Mouse (Mus musculus): ENCODE measurements around the gene Dhrs7b. TPM values are rescaled to one million over a fixed set of nuclear protein-coding genes. Genes with fewer than 3 reads are reported as not detected.
"Not testable (repeated sequence)": the region's sequence is repeated elsewhere in the genome, so short reads cannot be mapped to it uniquely, and the experiment has no call there.

The Dhrs7b gene
- polyA plus RNA-seq, 1 experiment from 2014 or later = 42.0 TPM

DNA sequence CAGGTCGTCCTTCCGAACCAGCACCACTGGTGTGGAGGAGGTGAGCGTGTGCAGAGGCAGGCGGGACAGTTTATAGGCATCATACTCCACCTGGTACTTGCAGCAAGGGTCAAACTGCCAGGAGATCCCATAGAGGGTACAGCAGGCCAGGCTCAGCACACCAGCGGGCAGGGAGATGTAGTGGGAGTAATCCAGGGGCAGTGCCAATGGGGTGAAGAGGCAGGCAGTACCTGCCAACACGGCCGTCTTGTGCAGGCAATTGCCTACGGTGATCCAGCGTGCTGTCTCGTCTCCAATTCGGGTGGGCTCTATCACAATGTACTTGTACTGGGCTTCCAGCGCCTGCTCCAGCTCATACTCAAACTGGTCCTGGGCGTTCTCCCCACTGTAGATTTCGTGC is 34.5 kb downstream of the Dhrs7b start:
- 80% methylated on average over 14 of the region's 14 CpGs for WGBS
- Histone ChIP-seq H3K27ac (ENCODE audit: low read length) (no peak overlapping the region), H3K9me3 (ENCODE audit: control insufficient read depth, low read length) (no peaks in the 10 kb centered on the region), H3K36me3 (ENCODE audit: control insufficient read depth, insufficient read depth, low read length) (peaks cover 31% of the 10 kb centered on the region), H3K4me1 (replicated peaks; ENCODE audit: control insufficient read depth, insufficient read depth, low read length) (no peaks in the 10 kb centered on the region; the same call in none of the 2 replicates), H3K27me3 (ENCODE audit: control insufficient read depth, insufficient read depth, low read depth, low read length) (no peaks in the 10 kb centered on the region), H3K4me3 (ENCODE audit: low read length) (no peak overlapping the region), H3K9ac (ENCODE audit: low read length) (no peak overlapping the region), H3K4me2 (ENCODE audit: low read depth, low read length) (no peak overlapping the region)
- ATAC-seq (ENCODE audit: low read depth) = no peak

DNA sequence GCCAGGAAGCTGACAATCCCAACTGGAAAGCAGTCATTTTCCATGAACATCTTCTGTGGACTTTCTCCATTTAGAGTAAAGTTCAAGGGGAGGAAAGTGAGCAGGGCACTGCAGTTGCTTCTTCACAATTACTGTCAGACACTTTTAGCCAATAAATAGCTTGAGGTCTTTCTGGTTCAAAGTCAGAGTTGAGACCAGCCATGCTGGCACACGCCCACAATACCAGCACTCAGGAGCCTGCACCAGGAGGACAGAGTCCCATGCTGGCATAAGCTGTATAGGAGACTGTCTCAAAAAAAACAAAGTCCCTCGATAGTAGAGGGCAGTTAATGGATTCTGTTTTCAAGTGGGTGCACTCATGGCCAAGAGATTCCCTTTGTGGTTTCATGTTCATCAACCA is 35.6 kb downstream of the Dhrs7b start:
- WGBS = 62% methylated on average over 2 of the region's 2 CpGs
- H3K4me1 ChIP-seq (replicated peaks; ENCODE audit: control insufficient read depth, insufficient read depth, low read length) = no peaks in the 10 kb centered on the region; the same call in none of the 2 replicates

DNA sequence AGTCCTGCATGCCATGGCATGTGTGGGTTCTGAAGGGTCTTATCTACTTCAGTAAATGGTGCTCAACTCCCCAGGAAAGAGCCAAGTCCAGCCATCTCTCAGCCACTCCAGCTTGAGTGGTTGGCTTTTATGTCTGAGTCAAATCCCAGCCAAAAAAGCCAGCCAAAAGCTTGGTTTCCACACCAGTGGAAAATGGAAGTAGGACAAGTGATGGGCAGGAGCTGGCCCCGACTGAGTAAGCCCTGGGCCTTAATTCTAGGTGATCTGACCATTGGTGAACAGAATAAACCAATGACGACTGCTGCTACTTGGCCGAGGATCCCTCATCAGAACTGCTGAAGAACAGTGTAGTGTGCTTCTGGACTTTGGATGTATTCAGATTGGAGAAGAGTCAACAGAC is 37.0 kb downstream of the Dhrs7b start:
- no peak overlapping the region for H3K4me2 ChIP-seq (ENCODE audit: low read depth, low read length)
- H3K4me3 ChIP-seq (ENCODE audit: low read length) = no peak overlapping the region
- H3K9ac ChIP-seq (ENCODE audit: low read length) = no peak overlapping the region
- ATAC-seq (ENCODE audit: low read depth) = no peak
- H3K27me3 ChIP-seq (ENCODE audit: control insufficient read depth, insufficient read depth, low read depth, low read length) = no peaks in the 10 kb centered on the region
- H3K27ac ChIP-seq (ENCODE audit: low read length) = no peak overlapping the region
- 79% methylated on average over 3 of the region's 3 CpGs for WGBS
- H3K4me1 ChIP-seq (replicated peaks; ENCODE audit: control insufficient read depth, insufficient read depth, low read length) = peaks cover 4% of the 10 kb centered on the region
- H3K36me3 ChIP-seq (ENCODE audit: control insufficient read depth, insufficient read depth, low read length) = peaks cover 17% of the 10 kb centered on the region; the same call in 1 of the 2 replicates
- no peaks in the 10 kb centered on the region for H3K9me3 ChIP-seq (ENCODE audit: control insufficient read depth, low read length)

More for the DNA sequence above, 35.6 kb downstream of the Dhrs7b start:
- H3K9me3 ChIP-seq (ENCODE audit: control insufficient read depth, low read length) = no peaks in the 10 kb centered on the region
- no peaks in the 10 kb centered on the region for H3K27me3 ChIP-seq (ENCODE audit: control insufficient read depth, insufficient read depth, low read depth, low read length)
- no peak overlapping the region for H3K4me3 ChIP-seq (ENCODE audit: low read length)
- H3K27ac ChIP-seq (ENCODE audit: low read length) = no peak overlapping the region
- no peak overlapping the region for H3K4me2 ChIP-seq (ENCODE audit: low read depth, low read length)
- H3K9ac ChIP-seq (ENCODE audit: low read length) = no peak overlapping the region
- H3K36me3 ChIP-seq (ENCODE audit: control insufficient read depth, insufficient read depth, low read length) = peaks cover 29% of the 10 kb centered on the region
- ATAC-seq (ENCODE audit: low read depth) = no peak

DNA sequence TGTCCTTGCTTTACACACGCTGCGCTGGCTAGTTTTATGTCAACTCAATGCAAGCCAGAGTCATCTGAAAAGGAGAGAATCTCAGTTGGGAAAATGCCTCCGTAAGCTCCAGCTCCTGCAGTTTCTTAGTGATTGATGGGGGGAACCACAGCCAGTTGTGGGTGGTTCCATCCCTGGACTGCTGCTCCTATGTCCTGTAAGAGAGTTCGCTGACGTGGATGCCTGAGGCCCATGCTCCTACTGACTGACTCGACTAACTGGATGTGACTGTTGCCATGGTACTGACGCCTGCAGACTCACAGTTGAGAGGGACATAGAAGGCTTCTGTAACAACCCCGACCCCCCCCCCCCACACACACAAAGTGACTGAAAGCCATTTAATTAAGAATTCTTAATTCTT is 37.5 kb downstream of the Dhrs7b start:
- Histone ChIP-seq H3K27me3 (ENCODE audit: control insufficient read depth, insufficient read depth, low read depth, low read length) (no peaks in the 10 kb centered on the region), H3K4me2 (ENCODE audit: low read depth, low read length) (no peak overlapping the region), H3K9me3 (ENCODE audit: control insufficient read depth, low read length) (no peaks in the 10 kb centered on the region), H3K36me3 (ENCODE audit: control insufficient read depth, insufficient read depth, low read length) (peaks cover 14% of the 10 kb centered on the region; the same call in 1 of the 2 replicates), H3K9ac (ENCODE audit: low read length) (no peak overlapping the region), H3K27ac (ENCODE audit: low read length) (no peak overlapping the region), H3K4me1 (replicated peaks; ENCODE audit: control insufficient read depth, insufficient read depth, low read length) (peaks cover 4% of the 10 kb centered on the region), H3K4me3 (ENCODE audit: low read length) (no peak overlapping the region)
- 60% methylated on average over 8 of the region's 8 CpGs for WGBS
- 0 out of 2 replicates have a peak, but pooled peaks have one; percentile 18 for ATAC-seq (ENCODE audit: low read depth)

DNA sequence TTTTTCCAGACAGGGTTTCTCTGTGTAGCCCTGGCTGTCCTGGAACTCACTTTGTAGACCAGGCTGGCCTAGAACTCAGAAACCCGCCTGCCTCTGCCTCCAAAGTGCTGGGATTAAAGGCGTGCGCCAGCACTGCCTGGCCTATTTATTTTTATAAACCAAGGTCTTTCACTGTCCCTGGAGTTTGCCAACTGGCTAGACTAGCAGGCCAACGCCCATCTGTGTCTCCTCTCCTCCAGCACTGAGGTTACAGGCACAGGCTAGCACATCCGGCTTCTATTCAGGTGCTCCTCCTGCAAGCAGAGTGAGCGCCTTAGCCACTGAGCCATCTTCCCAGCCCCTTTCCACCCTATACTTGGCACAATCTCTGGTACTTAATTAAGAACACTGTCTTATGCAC is 39.0 kb downstream of the Dhrs7b start:
- not testable (repeated sequence) for H3K27me3 ChIP-seq (ENCODE audit: control insufficient read depth, insufficient read depth, low read depth, low read length); H3K9ac ChIP-seq (ENCODE audit: low read length); H3K36me3 ChIP-seq (ENCODE audit: control insufficient read depth, insufficient read depth, low read length); H3K9me3 ChIP-seq (ENCODE audit: control insufficient read depth, low read length); H3K27ac ChIP-seq (ENCODE audit: low read length); H3K4me2 ChIP-seq (ENCODE audit: low read depth, low read length); H3K4me3 ChIP-seq (ENCODE audit: low read length); ATAC-seq (ENCODE audit: low read depth)
- H3K4me1 ChIP-seq (replicated peaks; ENCODE audit: control insufficient read depth, insufficient read depth, low read length) = peaks cover 12% of the 10 kb centered on the region
- WGBS = 89% methylated on average over 6 of the region's 6 CpGs

DNA sequence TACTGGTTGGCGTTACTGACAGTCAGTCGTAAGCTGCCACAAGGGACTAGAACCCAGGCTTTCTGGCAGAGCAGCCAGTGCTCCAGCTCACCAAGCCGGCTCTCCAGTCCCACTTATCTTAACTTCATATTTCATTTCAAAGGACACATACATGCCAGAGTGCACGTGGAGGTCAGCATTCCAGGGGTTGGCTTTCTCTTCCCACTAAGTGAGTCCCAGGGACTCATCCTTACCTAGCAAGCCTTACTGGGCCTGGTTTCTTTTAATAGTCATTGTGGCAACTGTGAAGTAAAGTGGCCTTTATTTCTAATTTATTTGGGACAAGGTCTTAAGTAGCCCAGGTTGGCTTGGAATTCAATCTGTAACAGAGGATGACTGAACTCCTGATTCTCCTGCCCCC is 41.0 kb downstream of the Dhrs7b start:
- H3K4me2 ChIP-seq (ENCODE audit: low read depth, low read length) = no peak overlapping the region
- H3K9ac ChIP-seq (ENCODE audit: low read length) = no peak overlapping the region
- no peak for ATAC-seq (ENCODE audit: low read depth)
- H3K9me3 ChIP-seq (ENCODE audit: control insufficient read depth, low read length) = no peaks in the 10 kb centered on the region
- H3K4me1 ChIP-seq (replicated peaks; ENCODE audit: control insufficient read depth, insufficient read depth, low read length) = peaks cover 28% of the 10 kb centered on the region
- WGBS = 47% methylated on average over 4 of the region's 4 CpGs
- no peak overlapping the region for H3K4me3 ChIP-seq (ENCODE audit: low read length)
- H3K27me3 ChIP-seq (ENCODE audit: control insufficient read depth, insufficient read depth, low read depth, low read length) = no peaks in the 10 kb centered on the region
- no peaks in the 10 kb centered on the region for H3K36me3 ChIP-seq (ENCODE audit: control insufficient read depth, insufficient read depth, low read length)
- H3K27ac ChIP-seq (ENCODE audit: low read length) = no peak overlapping the region

DNA sequence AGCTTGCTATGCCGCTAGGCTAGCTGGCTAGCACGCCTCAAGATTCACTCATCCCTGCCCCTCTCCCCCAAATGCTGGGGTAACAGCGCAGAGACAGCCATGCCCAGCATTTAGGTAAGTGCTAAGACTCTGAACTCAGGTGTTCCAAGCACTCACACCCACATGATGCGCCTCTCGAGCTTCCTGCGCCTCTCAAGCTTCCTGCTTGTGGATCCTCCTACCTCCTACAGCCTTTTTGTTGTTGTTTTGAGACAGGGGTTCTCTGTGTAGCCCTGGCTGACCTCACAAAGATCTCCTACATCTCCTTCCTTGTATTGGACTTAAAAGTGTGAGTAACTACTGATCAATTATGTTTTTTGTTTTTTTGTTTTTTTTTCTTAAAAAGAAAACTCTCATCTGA is 42.7 kb downstream of the Dhrs7b start:
- WGBS = 71% methylated on average over 6 of the region's 6 CpGs
- no peaks in the 10 kb centered on the region for H3K36me3 ChIP-seq (ENCODE audit: control insufficient read depth, insufficient read depth, low read length)
- no peak overlapping the region for H3K4me2 ChIP-seq (ENCODE audit: low read depth, low read length)
- no peaks in the 10 kb centered on the region for H3K27me3 ChIP-seq (ENCODE audit: control insufficient read depth, insufficient read depth, low read depth, low read length)
- H3K27ac ChIP-seq (ENCODE audit: low read length) = no peak overlapping the region
- no peak overlapping the region for H3K9ac ChIP-seq (ENCODE audit: low read length)
- H3K4me3 ChIP-seq (ENCODE audit: low read length) = no peak overlapping the region
- peaks cover 40% of the 10 kb centered on the region for H3K4me1 ChIP-seq (replicated peaks; ENCODE audit: control insufficient read depth, insufficient read depth, low read length)
- ATAC-seq (ENCODE audit: low read depth) = no peak
- H3K9me3 ChIP-seq (ENCODE audit: control insufficient read depth, low read length) = no peaks in the 10 kb centered on the region

DNA sequence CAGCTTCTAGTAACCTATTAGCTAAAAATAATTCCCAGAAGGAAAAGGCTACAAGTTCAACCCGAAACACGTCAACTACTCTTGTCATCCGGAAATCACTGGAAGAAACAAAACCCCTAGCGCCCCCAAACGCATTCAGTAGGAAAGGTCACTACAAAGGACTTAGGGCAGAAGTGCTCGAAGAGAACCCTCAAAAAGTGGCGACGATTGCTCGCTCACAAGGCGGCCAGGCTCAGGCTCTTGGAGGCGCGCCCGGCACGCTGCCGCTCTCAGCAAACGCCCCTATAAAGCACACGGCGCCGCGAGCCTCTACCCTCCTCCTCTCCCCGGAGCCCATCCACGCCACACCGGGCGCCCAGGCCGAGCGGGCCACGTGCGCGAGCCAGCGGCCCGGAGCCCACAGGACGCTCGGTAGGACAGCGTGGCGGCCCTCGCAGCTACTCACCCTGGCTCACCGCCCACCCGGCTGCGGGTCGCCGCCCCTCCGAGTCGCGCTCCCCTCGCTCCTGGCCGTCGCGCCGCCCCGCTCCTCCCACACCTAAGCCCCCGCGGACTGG is 47.7 kb downstream of the Dhrs7b start:
- H3K9ac ChIP-seq (ENCODE audit: low read length) = peak overlapping the region; percentile 89
- no peaks in the 10 kb centered on the region for H3K27me3 ChIP-seq (ENCODE audit: control insufficient read depth, insufficient read depth, low read depth, low read length)
- H3K9me3 ChIP-seq (ENCODE audit: control insufficient read depth, low read length) = no peaks in the 10 kb centered on the region
- H3K4me1 ChIP-seq (replicated peaks; ENCODE audit: control insufficient read depth, insufficient read depth, low read length) = peaks cover 40% of the 10 kb centered on the region
- peak; percentile 71 for ATAC-seq (ENCODE audit: low read depth)
- peak overlapping the region; percentile 79 for H3K4me2 ChIP-seq (ENCODE audit: low read depth, low read length)
- WGBS = under 1% methylated on average over 52 of the region's 52 CpGs
- H3K36me3 ChIP-seq (ENCODE audit: control insufficient read depth, insufficient read depth, low read length) = no peaks in the 10 kb centered on the region
- peak overlapping the region; percentile 89 for H3K27ac ChIP-seq (ENCODE audit: low read length)
- H3K4me3 ChIP-seq (ENCODE audit: low read length) = peak overlapping the region; percentile 93

DNA sequence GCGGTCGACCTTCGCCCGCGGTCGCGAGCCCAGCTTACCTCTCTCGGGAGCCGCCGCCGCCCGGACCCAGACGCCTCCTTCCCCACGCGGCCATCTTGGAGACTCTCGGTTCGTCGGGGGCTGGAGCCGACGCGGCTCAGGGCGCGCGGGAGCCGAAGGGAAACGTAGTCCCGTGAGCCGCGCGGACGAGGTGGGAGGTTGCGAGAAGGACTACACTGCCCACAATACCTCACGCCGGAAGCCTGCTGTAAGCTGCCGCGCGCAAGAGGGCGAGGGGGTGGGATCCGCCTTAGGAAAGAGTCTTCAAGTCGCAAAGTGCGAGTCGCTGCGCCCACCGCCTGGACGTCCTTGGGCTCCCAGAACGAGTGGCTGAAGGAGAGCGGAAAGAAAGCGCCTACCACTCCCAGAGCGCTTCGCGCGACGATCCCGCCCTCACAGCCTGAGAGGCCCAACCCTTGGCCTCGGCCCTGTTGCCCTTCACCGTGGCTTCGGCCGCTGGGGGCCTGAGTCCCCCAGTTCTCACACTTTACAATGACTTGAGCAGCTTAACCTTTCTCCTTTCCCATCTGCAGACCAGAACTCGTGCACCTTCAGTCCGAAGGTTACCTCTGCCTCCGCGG is 48.4 kb downstream of the Dhrs7b start, which contains the start of gene Tmem11:
TSS of gene Tmem11 (minus strand) at position 598 of the 620 bp plus-strand sequence.
- Histone ChIP-seq H3K9me3 (ENCODE audit: control insufficient read depth, low read length) (no peaks in the 10 kb centered on the region), H3K36me3 (ENCODE audit: control insufficient read depth, insufficient read depth, low read length) (no peaks in the 10 kb centered on the region), H3K4me2 (ENCODE audit: low read depth, low read length) (peak within 1 kb of the TSS; percentile 79), H3K9ac (ENCODE audit: low read length) (peak within 1 kb of the TSS; percentile 89), H3K27me3 (ENCODE audit: control insufficient read depth, insufficient read depth, low read depth, low read length) (no peaks in the 10 kb centered on the region), H3K4me3 (ENCODE audit: low read length) (peak within 1 kb of the TSS; percentile 93), H3K4me1 (replicated peaks; ENCODE audit: control insufficient read depth, insufficient read depth, low read length) (peaks cover 37% of the 10 kb centered on the region), H3K27ac (ENCODE audit: low read length) (peak within 1 kb of the TSS; percentile 97)
- peak; percentile 99 for ATAC-seq (ENCODE audit: low read depth)
- WGBS = 0% methylated on average over 62 of the region's 62 CpGs
